Mouse (Mus musculus) left cerebral cortex, postnatal 10 days (tissue): ENCODE data around the gene Syt9. TPM values are rescaled to one million over a fixed set of nuclear protein-coding genes. Genes with fewer than 3 reads are reported as not detected.

Experiments used
- DNase-seq, 2 experiments: peaks; one replicate each; pipeline ENCODE4 v3.0.0; 2021 to 2022; ENCODE audit warnings: low spot score in 2 of 2, mixed read lengths in 1 of 2; ENCODE audit errors: extremely low spot score in 1 of 2
- intact Hi-C: fragments of 180-260 bp; cut with DNase I; formaldehyde crosslinking; loops from one replicate; pipeline ENCODE4 v1.15.1; 2025
- total RNA-seq, 2 experiments: library from RNA; stranded (reverse); gene quantifications; 2 replicates each; pipeline ENCODE4 v1.2.3; 2021

Syt9 gene
- total RNA-seq, 2 experiments from 2014 or later = 14.9 to 15.6 TPM

DNA sequence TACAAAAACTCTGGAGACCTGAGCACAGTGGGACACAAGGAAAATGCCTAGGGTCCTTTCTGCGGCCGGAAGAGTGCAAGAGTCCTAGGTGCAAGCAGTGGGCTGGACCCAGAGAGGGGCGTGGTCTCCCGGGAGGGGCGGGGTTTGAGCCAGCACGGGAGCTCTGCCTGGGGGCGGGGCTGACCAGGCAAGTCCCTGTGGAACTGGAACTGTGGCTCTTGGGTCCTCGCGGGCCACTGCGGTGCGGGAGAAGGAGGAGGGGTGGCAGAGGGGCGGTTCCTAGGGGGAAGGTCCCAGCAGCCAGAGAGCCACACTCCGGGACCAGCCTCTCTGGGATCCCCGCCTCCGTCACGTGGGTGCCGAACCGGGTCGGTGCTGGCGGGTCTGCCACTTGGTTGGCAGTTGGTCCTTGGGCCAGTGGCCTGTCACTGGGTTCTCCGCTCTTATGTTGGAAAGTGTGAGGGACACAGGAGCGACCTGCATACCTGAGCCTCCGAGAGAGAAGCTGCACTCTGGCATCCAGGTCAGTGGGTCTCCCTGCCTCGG is 224.4 kb downstream of the Syt9 start, which contains the start of gene Ppfibp2:
Gene Ppfibp2 (plus strand): TSS at position 351 of the 546 bp plus-strand sequence.
- DNase-seq = peak; percentile 35 to 92
- intact Hi-C loops = no loop called here

DNA sequence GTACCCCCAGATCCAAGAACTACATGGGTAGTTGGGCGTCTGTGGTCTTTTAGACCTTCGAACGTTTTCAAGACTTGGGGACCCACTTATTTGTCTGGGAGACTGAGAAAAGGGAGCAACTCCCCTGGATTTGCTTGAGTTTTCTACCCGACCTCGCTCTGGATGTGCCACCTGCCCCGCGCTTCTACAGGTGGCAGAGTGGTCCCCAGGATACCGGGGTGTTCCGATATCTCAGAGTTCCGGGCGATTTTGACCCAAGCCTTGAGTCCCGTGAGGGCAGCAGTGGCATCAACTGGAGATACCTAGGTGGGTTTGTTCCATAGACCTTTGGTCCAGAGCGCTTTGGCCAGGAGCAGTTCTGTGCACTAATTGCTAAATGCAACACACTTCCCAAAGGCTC is 224.9 kb downstream of the Syt9 start:
- no peak for DNase-seq
- intact Hi-C loops = no loop called here

- intact Hi-C loops = no loop called here
- no peak for DNase-seq
Observed at GRCm38 (mm10) chr7:107596753-107597152, 226.2 kb downstream of the Syt9 start.

GRCm38 (mm10) chr7:107597956-107598355 is 227.4 kb downstream of the Syt9 start:
- intact Hi-C loops = no loop called here

More at GRCm38 (mm10) chr7:107597956-107598355, 227.4 kb downstream of the Syt9 start:
- DNase-seq = no peak

Other genes with a start within 250 kb of the Syt9 start
- gene Olfr715, start 239.6 kb upstream of the Syt9 start, total RNA-seq = not detected
- gene Olfr716, start 232.4 kb upstream of the Syt9 start, total RNA-seq = not detected
- gene Nlrp14, start 203.7 kb upstream of the Syt9 start, total RNA-seq = not detected
- not detected for gene Rbmxl2, start 161.3 kb upstream of the Syt9 start, total RNA-seq
- 1 to 10 TPM; 5.5 to 5.6 TPM for gene Olfml1, start 196.7 kb downstream of the Syt9 start, total RNA-seq
- 1 to 10 TPM; 3.5 to 3.9 TPM for gene Ppfibp2, start 224.5 kb downstream of the Syt9 start, total RNA-seq